Mouse (Mus musculus): ENCODE measurements around the gene Gm20388.
A peak's percentile ranks its signal among the peaks of the same experiment; 100 is the strongest.

Gm20388 gene

GRCm38 (mm10) chr8:120741001-120741400 is 830.4 kb downstream of the Gm20388 start:
- DNase-seq: no peak

DNA sequence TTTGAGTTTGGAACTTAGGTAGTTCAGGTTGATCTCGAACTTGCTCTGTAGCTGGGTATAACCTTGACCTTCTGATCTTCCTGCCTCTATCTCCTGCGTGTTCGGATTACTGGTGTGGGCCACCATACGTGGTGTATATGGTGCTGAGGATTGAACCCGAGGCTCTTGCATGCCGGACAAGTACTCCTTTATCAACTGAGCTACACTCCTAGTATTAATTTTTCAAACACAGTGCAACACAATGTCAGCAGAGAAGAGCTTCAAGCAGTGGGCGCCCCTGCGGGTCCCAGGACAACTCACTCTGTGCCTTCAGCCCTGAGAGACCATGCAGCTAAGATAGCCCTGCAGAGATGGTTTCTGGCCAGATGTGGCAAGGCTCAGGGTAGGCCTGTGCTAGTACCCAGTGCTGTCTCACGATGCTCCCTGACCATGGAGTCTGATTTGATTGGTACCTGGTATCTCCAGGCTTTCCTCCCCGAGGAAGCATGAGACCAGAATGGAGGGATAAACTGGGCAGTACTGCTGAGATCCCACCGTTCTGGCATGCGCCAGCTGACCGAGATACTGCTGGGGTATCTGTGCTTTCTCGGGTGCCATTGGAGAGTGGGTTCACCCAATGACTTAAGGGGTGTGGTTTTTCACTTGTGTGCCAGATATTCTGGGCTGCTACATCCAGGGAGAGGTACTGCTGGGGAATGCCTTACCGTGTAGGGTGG is 831.3 kb downstream of the Gm20388 start:
- no peak for DNase-seq

DNA sequence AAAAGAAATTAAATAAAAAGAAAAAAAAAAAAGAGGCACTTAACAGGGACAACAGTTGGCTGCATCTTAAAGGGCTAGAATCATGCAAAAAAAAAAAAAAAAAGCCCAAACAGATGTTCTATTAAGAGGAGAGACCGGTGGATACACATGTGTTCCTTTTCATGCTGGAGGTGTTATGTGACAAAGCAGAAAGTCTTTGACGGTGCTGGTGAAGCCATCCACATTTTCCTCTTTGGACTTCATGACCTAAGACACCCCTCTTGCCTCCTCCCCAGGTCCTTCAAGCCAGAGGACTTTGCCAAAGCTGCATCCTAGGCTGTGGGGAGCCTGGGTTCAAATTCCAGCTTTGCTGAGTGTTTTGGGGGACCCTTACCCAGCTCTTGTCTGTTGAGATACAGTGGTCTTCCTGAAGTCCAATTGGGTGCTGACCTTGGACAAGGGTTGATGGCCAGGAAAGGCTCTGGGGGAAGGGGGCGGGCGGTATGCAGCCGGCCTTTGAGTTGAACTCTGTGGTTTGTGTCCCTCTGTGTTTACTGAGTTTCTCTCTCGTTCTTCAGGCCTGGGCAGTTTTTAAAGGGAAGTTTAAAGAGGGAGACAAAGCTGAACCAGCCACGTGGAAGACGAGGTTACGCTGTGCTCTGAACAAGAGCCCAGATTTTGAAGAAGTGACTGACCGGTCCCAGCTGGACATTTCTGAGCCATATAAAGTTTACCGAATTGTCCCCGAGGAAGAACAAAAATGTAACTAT is 832.7 kb downstream of the Gm20388 start:
- peak; percentile 71 for DNase-seq

GRCm38 (mm10) chr8:120743898-120744290 is 833.3 kb downstream of the Gm20388 start:
- DNase-seq: peak; percentile 71

DNA sequence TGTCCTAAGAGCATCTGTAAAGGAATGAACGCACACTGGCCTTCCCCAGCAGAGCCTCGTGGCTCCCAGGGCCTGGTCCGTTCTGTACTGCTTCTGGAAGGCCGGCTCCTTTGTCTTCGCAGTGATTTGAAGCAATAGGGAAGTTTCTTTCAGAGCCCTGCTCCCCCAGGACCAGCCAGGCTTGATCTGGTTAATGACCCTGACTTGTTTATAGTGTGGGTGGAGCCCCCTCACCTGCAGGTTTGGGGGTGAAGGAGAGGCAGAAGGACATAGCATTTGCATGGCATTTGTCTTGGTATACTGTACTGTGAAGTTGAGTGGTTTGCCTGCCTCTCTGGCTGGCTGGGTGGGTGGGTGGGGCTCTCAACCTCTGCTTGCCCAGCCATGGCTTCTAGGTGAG is 833.8 kb downstream of the Gm20388 start:
- no peak for DNase-seq

DNA sequence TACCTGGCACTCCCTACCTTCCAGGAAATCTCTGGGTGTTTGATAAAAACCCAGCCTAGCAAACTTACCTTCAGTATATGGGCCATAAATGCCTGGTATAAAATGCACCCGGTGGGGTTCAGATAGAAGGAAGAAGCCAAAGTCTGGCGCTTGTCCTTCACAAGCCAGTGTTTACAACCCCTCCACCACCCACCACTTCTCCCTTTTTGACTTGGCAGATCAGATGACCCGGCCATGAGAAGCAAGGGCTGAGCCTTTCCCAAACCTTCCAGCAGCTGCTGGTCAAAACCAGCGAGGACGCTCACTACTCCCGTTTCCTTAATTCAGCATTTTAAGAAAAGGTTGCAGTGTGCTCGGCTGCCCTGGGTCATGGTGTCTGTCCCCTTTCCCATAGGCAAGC is 834.6 kb downstream of the Gm20388 start:
- DNase-seq: no peak

DNA sequence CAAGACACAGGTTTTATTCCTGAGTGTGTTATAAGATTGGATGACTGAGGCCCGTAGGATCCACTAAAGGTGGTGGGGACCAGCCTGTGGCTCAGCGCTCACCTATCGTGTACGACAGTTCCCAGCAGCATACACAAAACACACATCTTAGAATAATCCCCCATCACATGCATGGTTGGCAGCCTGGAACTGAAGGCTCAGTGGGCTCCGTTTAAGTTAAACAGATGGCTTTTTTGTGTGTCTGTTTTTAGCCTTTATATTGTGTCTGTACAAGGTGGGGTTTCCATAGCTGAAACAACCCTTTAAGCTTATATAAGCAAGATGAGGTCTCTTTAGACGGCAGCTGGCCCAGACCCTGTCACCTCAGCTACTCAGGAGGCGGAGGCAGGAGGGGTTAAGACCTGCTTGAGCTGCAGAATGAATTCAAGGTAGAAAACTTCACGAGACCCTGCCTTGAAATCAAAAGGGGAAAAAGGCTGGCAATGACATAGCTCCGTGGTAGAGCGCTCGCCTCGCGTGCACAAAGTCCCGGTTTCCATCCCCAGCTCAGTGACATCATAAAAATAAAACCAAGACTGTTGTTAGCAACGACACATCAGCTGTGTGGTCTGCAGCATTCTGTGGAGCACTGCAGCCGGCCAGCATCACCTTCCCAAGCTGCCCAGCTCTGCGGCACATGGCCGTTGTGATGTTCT is 835.5 kb downstream of the Gm20388 start:
- DNase-seq: no peak

DNA sequence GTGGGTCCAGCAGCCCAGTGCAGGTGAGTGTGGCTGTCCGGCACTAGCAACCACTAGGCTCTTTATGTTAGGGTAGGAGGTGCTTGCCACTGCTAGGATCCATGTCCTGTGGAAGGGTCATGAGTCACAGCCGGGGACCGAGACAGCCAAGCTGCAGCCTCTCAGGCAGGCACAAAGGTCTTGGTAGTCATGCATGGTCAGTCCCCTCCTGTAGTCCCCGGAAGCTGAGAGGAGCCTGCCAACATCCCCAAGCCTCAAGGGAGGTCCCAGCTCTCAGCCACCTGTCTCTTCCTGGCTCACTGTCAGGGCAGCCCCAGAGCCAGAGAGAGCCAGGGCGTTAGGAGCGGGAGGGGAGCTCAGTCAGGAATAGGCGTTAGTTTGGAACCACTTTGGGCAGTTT is 836.6 kb downstream of the Gm20388 start:
- no peak for DNase-seq

DNA sequence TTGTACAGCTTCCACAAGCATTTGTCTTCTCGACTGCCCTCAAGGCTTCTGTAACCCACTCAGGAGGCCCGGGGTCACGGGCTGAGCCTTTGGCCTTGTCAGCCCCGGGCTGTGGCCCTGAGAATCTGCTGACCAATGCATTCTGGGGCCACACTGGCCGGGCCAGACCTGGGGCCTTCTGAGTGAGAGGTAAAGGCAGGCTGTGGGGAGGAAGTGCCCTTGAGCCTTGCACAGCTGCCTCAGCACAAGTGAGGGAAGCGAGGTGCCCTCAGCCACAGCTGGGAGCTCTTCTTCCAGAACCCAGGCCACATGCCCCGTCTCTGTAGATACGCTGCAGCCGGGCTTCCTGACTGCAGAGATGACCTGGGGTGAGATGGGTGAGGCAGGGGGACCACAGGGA is 840.0 kb downstream of the Gm20388 start:
- DNase-seq: peak; percentile 50

- DNase-seq: peak; percentile 37
These were observed 840.8 kb downstream of the Gm20388 start for GRCm38 (mm10) chr8:120751226-120752081.

GRCm38 (mm10) chr8:120752082-120752452 is 841.4 kb downstream of the Gm20388 start:
- DNase-seq: peak; percentile 84

GRCm38 (mm10) chr8:120753476-120753875 is 842.8 kb downstream of the Gm20388 start:
- DNase-seq: no peak

- peak; percentile 76 for DNase-seq
These were observed 845.0 kb downstream of the Gm20388 start for GRCm38 (mm10) chr8:120755306-120756297.

DNA sequence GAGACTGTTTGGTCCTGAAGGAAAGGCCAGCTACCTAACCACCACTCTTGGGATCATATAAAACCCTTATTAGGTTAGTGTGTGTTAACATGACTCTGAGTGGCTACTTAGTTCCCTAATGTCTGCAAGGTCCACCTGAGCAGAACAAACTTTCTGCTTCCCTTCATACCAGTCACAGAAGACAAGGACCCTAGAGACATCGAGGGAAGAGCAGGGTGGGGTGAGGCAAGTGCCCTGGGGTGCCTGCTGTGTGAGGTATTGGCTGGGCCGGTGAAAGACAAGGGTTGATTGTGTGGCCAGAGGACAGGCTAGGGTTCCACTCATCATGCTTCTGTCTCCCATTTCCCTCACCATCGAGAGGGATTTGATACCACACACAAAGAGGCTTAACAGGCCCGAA is 847.4 kb downstream of the Gm20388 start:
- no peak for DNase-seq

- no peak for DNase-seq
These were observed 849.2 kb downstream of the Gm20388 start for GRCm38 (mm10) chr8:120759847-120760246.

GRCm38 (mm10) chr8:120760341-120761215 is 849.9 kb downstream of the Gm20388 start:
- no peak for DNase-seq

- no peak for DNase-seq
These were observed 852.6 kb downstream of the Gm20388 start for GRCm38 (mm10) chr8:120763267-120763666.

GRCm38 (mm10) chr8:120764638-120765037 is 854.0 kb downstream of the Gm20388 start:
- no peak for DNase-seq

DNA sequence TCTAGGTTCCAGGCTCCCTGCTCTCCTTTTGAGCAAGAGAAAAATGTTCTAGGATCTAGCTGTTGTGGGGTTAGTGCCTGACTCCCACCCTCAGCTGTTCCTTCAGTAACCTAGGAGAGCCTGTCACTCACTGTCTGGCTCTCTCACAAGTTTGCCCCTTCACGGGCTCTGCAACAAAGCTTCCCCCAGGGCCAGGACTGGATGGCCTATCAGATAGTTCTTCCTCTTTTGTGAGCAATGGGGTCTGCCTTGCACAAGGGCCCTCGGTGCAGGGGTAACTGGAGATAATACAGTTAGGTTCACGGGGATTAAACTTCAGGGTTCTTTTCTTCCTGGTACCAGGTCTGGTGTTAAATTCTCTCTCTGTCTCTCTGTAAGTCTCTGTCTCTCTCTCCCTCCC is 856.0 kb downstream of the Gm20388 start:
- no peak for DNase-seq

GRCm38 (mm10) chr8:120768454-120769218 is 858.0 kb downstream of the Gm20388 start:
- no peak for DNase-seq
